Mouse (Mus musculus) kidney, adult 18-20 months (tissue): ENCODE measurements around the gene Exosc5.

Experiments used
- DNase-seq: peaks from one replicate; pipeline ENCODE4 v3.0.0; 2021

Exosc5 gene

GRCm38 (mm10) chr7:25658657-25659472, at the start of gene Exosc5, which contains the start of gene Bckdha:
TSS of gene Exosc5 (plus strand) at chr7:25659164.
TSS of gene Bckdha (minus strand) at chr7:25658981.
- DNase-seq, result peak; percentile 99

DNA sequence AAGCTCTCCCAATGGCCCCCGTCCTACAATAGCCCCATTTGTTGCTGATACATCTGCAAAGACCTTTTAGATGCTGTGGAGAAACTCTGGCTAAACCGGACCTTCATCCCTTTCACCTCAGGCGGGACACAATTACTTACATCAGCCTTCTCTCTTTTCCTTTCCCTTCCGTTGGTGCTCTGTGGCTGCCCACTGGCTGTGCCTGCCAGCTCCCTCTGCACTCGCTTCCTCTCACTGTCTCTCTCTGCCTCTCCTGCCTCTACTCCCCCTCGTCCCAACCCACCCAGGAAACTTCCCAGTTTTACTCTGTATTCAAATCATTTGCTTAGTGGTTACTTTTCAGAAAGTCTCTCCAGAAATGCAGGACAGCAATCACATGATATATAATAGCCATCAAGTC, 48.9 kb upstream of the Exosc5 start:
- DNase-seq, result no peak

- DNase-seq, result peak; percentile 2
Observed at GRCm38 (mm10) chr7:25611501-25611900, 47.5 kb upstream of the Exosc5 start.

- no peak for DNase-seq
Observed at GRCm38 (mm10) chr7:25614086-25614485, 44.9 kb upstream of the Exosc5 start.

GRCm38 (mm10) chr7:25614831-25615705, 43.9 kb upstream of the Exosc5 start:
- DNase-seq, result peak; percentile 67

DNA sequence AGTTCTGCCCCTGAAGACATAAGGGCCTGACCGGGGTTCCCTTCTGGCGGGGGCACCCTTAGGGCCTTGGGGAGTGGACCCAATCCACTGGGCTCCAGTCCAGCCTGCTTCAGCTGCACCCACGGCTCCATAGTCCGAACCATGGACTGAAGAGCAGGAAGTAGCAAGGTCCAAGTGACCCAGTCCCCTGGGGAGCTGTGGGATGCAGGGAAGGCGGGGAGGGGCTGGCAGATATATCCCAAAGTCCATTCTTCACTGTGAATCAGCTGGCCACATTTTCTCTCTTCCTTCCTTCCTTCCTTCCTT, 43.3 kb upstream of the Exosc5 start, which contains the start of gene Erich4:
Gene Erich4, minus strand, starts transcription at position 187 of the 306 bp plus-strand sequence.
- peak; percentile 79 for DNase-seq

GRCm38 (mm10) chr7:25617376-25618160, 41.4 kb upstream of the Exosc5 start:
- DNase-seq, result no peak

- DNase-seq, result peak; percentile 96
Observed at GRCm38 (mm10) chr7:25618865-25619721, 39.9 kb upstream of the Exosc5 start, which contains the start of gene Dmac2. TSS of gene Dmac2 (plus strand) at chr7:25619414.

DNA sequence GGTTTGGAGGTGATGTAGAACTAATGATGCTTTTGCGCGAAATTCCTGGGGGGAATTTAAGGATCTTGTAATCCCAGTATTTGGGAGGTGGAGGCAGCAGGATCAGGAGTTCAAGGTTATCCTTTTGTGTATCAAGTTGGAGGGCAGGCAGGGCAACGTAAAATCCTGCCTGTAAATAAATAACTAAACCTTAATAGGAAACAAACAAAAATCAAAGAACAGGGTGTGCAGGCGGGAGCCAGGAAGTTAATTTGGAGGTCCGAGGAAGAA, 39.3 kb upstream of the Exosc5 start:
- no peak for DNase-seq

DNA sequence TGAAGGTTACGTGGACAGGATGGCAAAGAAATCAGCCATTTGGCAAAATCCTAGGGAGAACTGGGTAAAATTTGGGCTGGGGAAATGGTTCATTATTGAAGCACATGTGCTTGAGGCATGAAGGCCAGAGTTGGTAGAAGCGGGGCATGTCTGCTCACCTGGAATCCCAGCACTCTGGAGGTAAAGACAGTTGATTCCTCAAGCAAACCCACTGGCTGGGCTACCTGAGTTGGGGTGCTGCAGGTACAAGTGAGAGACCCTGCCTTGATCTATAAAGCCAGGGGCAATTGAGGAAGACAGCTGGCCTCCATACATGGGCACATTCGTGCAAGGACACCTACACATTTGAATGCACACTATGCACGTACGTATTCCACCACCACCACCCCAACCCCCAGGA, 38.9 kb upstream of the Exosc5 start:
- no peak for DNase-seq

- DNase-seq, result no peak
Observed at GRCm38 (mm10) chr7:25620751-25621150, 38.2 kb upstream of the Exosc5 start.

- DNase-seq, result no peak
Observed at GRCm38 (mm10) chr7:25623857-25624370, 35.0 kb upstream of the Exosc5 start.

DNA sequence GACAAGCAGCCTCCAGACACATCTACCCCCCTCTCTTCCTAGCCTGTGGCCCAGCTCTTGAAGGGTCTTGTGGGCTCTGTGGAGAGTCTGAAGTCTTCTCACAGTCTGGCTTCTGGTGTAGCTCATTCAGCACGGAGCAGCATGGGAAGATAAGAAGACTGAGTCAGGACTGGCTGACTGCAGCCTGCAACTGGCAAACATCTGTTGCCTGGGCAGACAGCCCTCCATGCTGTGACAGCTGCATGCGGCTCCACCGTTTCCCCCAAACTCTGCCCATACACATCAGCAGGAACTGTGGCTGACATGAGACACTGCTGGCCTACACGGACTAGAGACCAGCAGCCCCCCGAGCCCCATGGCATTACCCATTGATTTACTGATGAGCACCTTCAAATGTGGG, 34.1 kb upstream of the Exosc5 start:
- DNase-seq, result no peak

GRCm38 (mm10) chr7:25625594-25626250, 33.2 kb upstream of the Exosc5 start:
- peak; percentile 51 for DNase-seq

GRCm38 (mm10) chr7:25626509-25627430, 32.2 kb upstream of the Exosc5 start, which contains the start of gene B3gnt8:
TSS of gene B3gnt8 (plus strand) at chr7:25626654.
- peak; percentile 49 for DNase-seq

GRCm38 (mm10) chr7:25627431-25628322, 31.3 kb upstream of the Exosc5 start:
- DNase-seq, result peak; percentile 70

DNA sequence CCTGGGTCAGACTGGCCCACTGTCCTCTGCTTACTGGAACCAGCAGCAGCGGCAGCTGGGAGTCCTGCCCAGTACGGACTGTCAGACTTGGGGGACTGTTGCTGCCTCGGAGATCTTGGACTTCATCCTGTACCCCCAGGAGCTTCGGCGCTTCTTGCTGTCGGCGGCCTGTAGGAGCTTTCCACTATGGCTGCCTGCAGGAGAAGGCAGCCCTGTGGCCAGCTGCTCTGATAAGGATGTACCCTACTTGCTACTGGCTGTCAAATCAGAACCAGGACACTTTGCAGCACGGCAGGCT, 30.7 kb upstream of the Exosc5 start:
- peak; percentile 28 for DNase-seq

GRCm38 (mm10) chr7:25632679-25633078, 26.3 kb upstream of the Exosc5 start:
- no peak for DNase-seq

GRCm38 (mm10) chr7:25636373-25636772, 22.6 kb upstream of the Exosc5 start:
- no peak for DNase-seq
